Mouse (Mus musculus) stomach, postnatal 0 days (tissue): ENCODE data around the gene Crybb2. TPM values are rescaled to one million over a fixed set of nuclear protein-coding genes. Genes with fewer than 3 reads are reported as not detected.
A peak's percentile ranks its signal among the peaks of the same experiment; 100 is the strongest.

ENCODE experiments used
- ATAC-seq: fragments of 200-750 bp; cut with Nextera tagmentation; 2 replicates; pipeline ENCODE4 v1.8.0; 2017; ENCODE audit not compliant: low FRiP score, low TSS enrichment
- DNase-seq: peaks from one replicate; pipeline ENCODE4 v3.0.0-alpha.2; 2016; ENCODE audit warnings: low spot score
- H3K27ac ChIP-seq: fragments of 300-500 bp; sonication (generic); replicated peaks from 2 replicates; pipeline ENCODE4 v1.5.1; 2014; ENCODE audit warnings: mild to moderate bottlenecking, control low read depth
- H3K27me3 ChIP-seq: fragments of 300-500 bp; sonication (generic); 2 replicates; pipeline ENCODE4 v1.6.1; 2014; ENCODE audit warnings: low read length; ENCODE audit not compliant: control insufficient read depth, insufficient read depth
- H3K36me3 ChIP-seq: fragments of 300-500 bp; sonication (generic); 2 replicates; pipeline ENCODE4 v1.6.1; 2014; ENCODE audit warnings: low read length, mixed read lengths; ENCODE audit not compliant: control insufficient read depth, insufficient read depth
- H3K4me1 ChIP-seq: fragments of 300-500 bp; sonication (generic); replicated peaks from 2 replicates; pipeline ENCODE4 v1.6.1; 2014; ENCODE audit warnings: antibody characterized with exemption; ENCODE audit not compliant: control insufficient read depth, insufficient read depth
- H3K4me2 ChIP-seq: fragments of 300-500 bp; sonication (generic); replicated peaks from 2 replicates; pipeline ENCODE4 v1.6.1; 2014; ENCODE audit warnings: low read depth, mild to moderate bottlenecking, control low read depth, moderate library complexity
- H3K4me3 ChIP-seq: fragments of 300-500 bp; sonication (generic); 2 replicates; pipeline ENCODE4 v1.5.1; 2014; ENCODE audit warnings: low read depth, low read length, control low read depth
- H3K9ac ChIP-seq: fragments of 300-500 bp; sonication (generic); 2 replicates; pipeline ENCODE4 v1.6.1; 2014; ENCODE audit warnings: mild to moderate bottlenecking, low read length, control low read depth, mixed read lengths
- H3K9me3 ChIP-seq: fragments of 300-500 bp; sonication (generic); 2 replicates; pipeline ENCODE4 v1.6.1; 2016; ENCODE audit warnings: low read length; ENCODE audit not compliant: control insufficient read depth
- CTCF ChIP-seq: IDR thresholded peaks from 2 replicates; pipeline ENCODE4 v1.5.1; 2016; ENCODE audit warnings: antibody characterized with exemption, low read depth, mild to moderate bottlenecking, moderate library complexity
- EP300 ChIP-seq: optimal IDR thresholded peaks from 2 replicates; pipeline ENCODE3; 2016; ENCODE audit warnings: antibody characterized with exemption
- WGBS: fragments of 180-500 bp; shearing (Covaris S2); extraction: QIAGEN DNeasy Blood & Tissue Kit; methylation state at CpG from one replicate; pipeline ENCODE4 v1.1.7; 2014; 5-methylcytosine and 5-hydroxymethylcytosine counted together
- polyA plus RNA-seq: library from polyadenylated mRNA; unstranded; fragments of >200 nt; fragmentation: Nextera tagmentation; extraction: Ambion mirVana; gene quantifications from 2 replicates; pipeline ENCODE4 v1.2.1, GENCODE M21; 2015

The Crybb2 gene
- polyA plus RNA-seq, 1 experiment from 2014 or later, result not detected

GRCm38 (mm10) chr5:113014111-113014807 lies 55.7 kb downstream of the Crybb2 start:
- TF ChIP-seq CTCF (0 out of 2 replicates have a peak, but pooled peaks have one; percentile 24), EP300 (no peak)
- Histone ChIP-seq H3K27ac (no peak overlapping the region), H3K27me3 (no peaks in the 10 kb centered on the region), H3K9ac (peak overlapping the region; percentile 79), H3K4me3 (peak overlapping the region; percentile 61), H3K4me2 (peak overlapping the region; percentile 78), H3K4me1 (peaks cover 6% of the 10 kb centered on the region; the same call in 1 of the 2 replicates), H3K9me3 (no peaks in the 10 kb centered on the region), H3K36me3 (no peaks in the 10 kb centered on the region)
- WGBS, result 28% methylated on average over 16 of the region's 16 CpGs
- DNase-seq (peak; percentile 30), ATAC-seq (peak; percentile 27; the same call in 1 of the 2 replicates)

GRCm38 (mm10) chr5:113011926-113012325 lies 58.0 kb downstream of the Crybb2 start:
- no peaks in the 10 kb centered on the region for H3K27me3 ChIP-seq
- 76% methylated on average over 10 of the region's 10 CpGs for WGBS
- H3K4me3 ChIP-seq, result no peak overlapping the region
- DNase-seq (no peak), ATAC-seq (no peak)
- H3K9me3 ChIP-seq, result no peaks in the 10 kb centered on the region
- H3K4me1 ChIP-seq, result peaks cover 6% of the 10 kb centered on the region; the same call in 1 of the 2 replicates
- no peak overlapping the region for H3K27ac ChIP-seq
- H3K4me2 ChIP-seq, result no peak overlapping the region
- TF ChIP-seq CTCF (no peak), EP300 (no peak)
- no peaks in the 10 kb centered on the region for H3K36me3 ChIP-seq
- H3K9ac ChIP-seq, result no peak overlapping the region

GRCm38 (mm10) chr5:113009183-113009820 lies 60.6 kb downstream of the Crybb2 start:
- Histone ChIP-seq H3K27ac (no peak overlapping the region), H3K36me3 (no peaks in the 10 kb centered on the region), H3K4me1 (peaks cover 6% of the 10 kb centered on the region; the same call in 1 of the 2 replicates), H3K4me2 (no peak overlapping the region), H3K27me3 (no peaks in the 10 kb centered on the region), H3K9ac (no peak overlapping the region), H3K9me3 (no peaks in the 10 kb centered on the region), H3K4me3 (no peak overlapping the region)
- no peak for TF ChIP-seq EP300
- no peak for TF ChIP-seq CTCF
- 74% methylated on average over 8 of the region's 8 CpGs for WGBS
- DNase-seq (no peak), ATAC-seq (no peak)

- no peak for TF ChIP-seq EP300
- TF ChIP-seq CTCF, result no peak
- H3K4me1 ChIP-seq, result peaks cover 2% of the 10 kb centered on the region; the same call in 1 of the 2 replicates
- H3K27me3 ChIP-seq, result no peaks in the 10 kb centered on the region
- WGBS, result 95% methylated on average over 2 of the region's 2 CpGs
- no peak overlapping the region for H3K9ac ChIP-seq
- no peak for DNase-seq
- H3K27ac ChIP-seq, result no peak overlapping the region
- H3K4me3 ChIP-seq, result no peak overlapping the region
- ATAC-seq, result no peak
- no peak overlapping the region for H3K4me2 ChIP-seq
- no peaks in the 10 kb centered on the region for H3K9me3 ChIP-seq
- no peaks in the 10 kb centered on the region for H3K36me3 ChIP-seq
These were observed 61.4 kb downstream of the Crybb2 start for GRCm38 (mm10) chr5:113008496-113008895.

Other genes with a start within 250 kb of the Crybb2 start
- gene Myo18b, start 173.8 kb downstream of the Crybb2 start, polyA plus RNA-seq, result 0.15 and 0.17 TPM in 2 replicates
- gene Grk3, start 54.3 kb downstream of the Crybb2 start, polyA plus RNA-seq, result 4.9 and 5.2 TPM in 2 replicates
- gene Crybb3, start 11.5 kb upstream of the Crybb2 start, polyA plus RNA-seq, result 0.52 and 0.64 TPM in 2 replicates
- gene 2900026A02Rik, start 151.1 kb upstream of the Crybb2 start, polyA plus RNA-seq, result 5.3 and 6.2 TPM in 2 replicates
- 0.46 and 0.59 TPM in 2 replicates for gene Tmem211, start 156.8 kb upstream of the Crybb2 start, polyA plus RNA-seq
- 3.2 and 4.2 TPM in 2 replicates for gene Sgsm1, start 240.7 kb upstream of the Crybb2 start, polyA plus RNA-seq